In genomic region chr15:12689716-12690381, GRCm38 (mm10) we compare ENCODE assay signal across 17 mouse cellular contexts. TPM values are rescaled to one million over a fixed set of nuclear protein-coding genes. Genes with fewer than 3 reads are reported as not detected.
DNase-seq lines count a peak whose midpoint lies in the region; ATAC-seq and TF ChIP-seq lines count a peak whose summit lies in the region.
"Had no signal": no experiment of that assay in that cellular context is flagged by ENCODE, and none has a peak within 500 bp of the region (broad histone marks: within the 10 kb centered on the region; RNA-seq: fewer than 3 reads in every experiment).

No protein-coding gene starts in this region.

- peak; percentile 32 for DNase-seq in gastrocnemius, adult 18-20 months (ENCODE audit: low spot score)
- no peak for DNase-seq in gastrocnemius, adult 8-10 months (ENCODE audit: low spot score in 2 of 2)
- DNase-seq in lung, embryonic 14.5 days: peak; percentile 14
- no peak for DNase-seq in lung, postnatal 10 days
- DNase-seq in ES-E14 (ENCODE audit: low read depth, low spot score): peak; percentile 66
- DNase-seq in layer of hippocampus, adult 8-10 months (ENCODE audit: low spot score in 2 of 2): no peak
- DNase-seq in heart, adult 9 months (ENCODE audit: low spot score in 2 of 2): no peak
- DNase-seq: cerebellum, adult 9-10 months; gastrocnemius, postnatal 10 days; kidney, adult 11 months; lung, postnatal 14 days; spleen, adult 18-20 months; thymus, postnatal 36 days had no signal

- no peaks in the 10 kb centered on the region for H3K36me3 ChIP-seq in lung, embryonic 14.5 days (ENCODE audit: insufficient read depth)
- no peaks in the 10 kb centered on the region for H3K36me3 ChIP-seq in ES-E14 (ENCODE audit: control insufficient read depth, insufficient read depth, low read length, poor library complexity, severe bottlenecking)
- H3K36me3 ChIP-seq: embryonic facial prominence, embryonic 13.5 days had no signal

- peak; percentile 29; the same call in 1 of the 2 replicates for TF ChIP-seq CTCF in lung, embryonic 14.5 days (IDR thresholded peaks at IDR 0.05; ENCODE audit: low read depth)
- 0 out of 2 replicates have a peak, but pooled peaks have one; percentile 28 for TF ChIP-seq CTCF in cortical plate, adult 2 months (IDR thresholded peaks at IDR 0.05; ENCODE audit: extremely low read depth, insufficient read depth, low read length)

- no peaks in the 10 kb centered on the region for H3K9me3 ChIP-seq in lung, embryonic 14.5 days (ENCODE audit: low read depth, low read length)
- H3K9me3 ChIP-seq in ES-E14 (ENCODE audit: control insufficient read depth, insufficient read depth, low read depth, low read length): no peaks in the 10 kb centered on the region
- H3K9me3 ChIP-seq: embryonic facial prominence, embryonic 13.5 days had no signal

- TF ChIP-seq POLR2A in cortical plate, adult 2 months (IDR thresholded peaks at IDR 0.05; ENCODE audit: extremely low read depth, insufficient read depth, low read length): no peak

- in situ Hi-C loops in ES-E14 (cut with MboI; ENCODE audit: low sequenced_read_pairs in 2 of 2, unreplicated experiment in 2 of 2): no loop called here

- no peak overlapping the region for H3K4me2 ChIP-seq in lung, embryonic 14.5 days
- H3K4me2 ChIP-seq: embryonic facial prominence, embryonic 13.5 days had no signal

- ATAC-seq in lung, embryonic 14.5 days (ENCODE audit: insufficient read depth): peak; percentile 41; the same call in 1 of the 2 replicates
- ATAC-seq: activated CD4-positive, CD25-positive, alpha-beta regulatory T cell, adult 4 months; CD4-positive, CD25-positive, alpha-beta regulatory T cell, adult 4 months had no signal

- H3K4me3 ChIP-seq in lung, embryonic 14.5 days (ENCODE audit: low read depth, low read length): no peak overlapping the region
- H3K4me3 ChIP-seq in ES-E14 (ENCODE audit: insufficient read depth in 1 of 2, low read depth in 1 of 2, low read length in 2 of 2, poor library complexity in 1 of 2, severe bottlenecking in 1 of 2): no peak overlapping the region
- no peak overlapping the region for H3K4me3 ChIP-seq in cortical plate, adult 2 months (ENCODE audit: insufficient read depth, low read length)
- H3K4me3 ChIP-seq: embryonic facial prominence, embryonic 13.5 days had no signal

- no peaks in the 10 kb centered on the region for H3K27me3 ChIP-seq in lung, embryonic 14.5 days (ENCODE audit: insufficient read depth, low read length)
- H3K27me3 ChIP-seq: embryonic facial prominence, embryonic 13.5 days had no signal

- H3K4me1 ChIP-seq in lung, embryonic 14.5 days (ENCODE audit: insufficient read depth): no peaks in the 10 kb centered on the region
- H3K4me1 ChIP-seq in ES-E14 (ENCODE audit: control insufficient read depth in 2 of 2, insufficient read depth in 2 of 2, low read length in 2 of 2, poor library complexity in 1 of 2): no peaks in the 10 kb centered on the region
- H3K4me1 ChIP-seq in cortical plate, adult 2 months (ENCODE audit: control insufficient read depth, insufficient read depth, low read length): peaks cover 4% of the 10 kb centered on the region

- no peak overlapping the region for H3K9ac ChIP-seq in lung, embryonic 14.5 days
- no peak overlapping the region for H3K9ac ChIP-seq in ES-E14 (ENCODE audit: insufficient read depth, low read depth, low read length, poor library complexity, severe bottlenecking)
- H3K9ac ChIP-seq: embryonic facial prominence, embryonic 13.5 days had no signal

- WGBS in lung, embryonic 14.5 days: 64% methylated on average over 7 of the region's 7 CpGs

- H3K27ac ChIP-seq in lung, embryonic 14.5 days (ENCODE audit: low read depth): no peak overlapping the region
- no peak overlapping the region for H3K27ac ChIP-seq in ES-E14 (ENCODE audit: insufficient read depth, low read depth, low read length, poor library complexity, severe bottlenecking)
- no peak overlapping the region for H3K27ac ChIP-seq in cortical plate, adult 2 months (ENCODE audit: insufficient read depth, low read length)
- H3K27ac ChIP-seq: embryonic facial prominence, embryonic 13.5 days had no signal

TF ChIP-seq in ES-E14, 5 proteins besides CTCF, POLR2A, EP300 and RAD21:
- TF ChIP-seq CHD2 (IDR thresholded peaks at IDR 0.05; ENCODE audit: low read depth, low read length) (no peak), ZC3H11A (IDR thresholded peaks at IDR 0.05; ENCODE audit: borderline replicate concordance, low read depth, low read length) (peak; percentile 45; the same call in 1 of the 2 replicates)

RNA-seq across cellular contexts. Expression of gene Pdzd2, which starts 49.9 kb away (rescaled TPM):
- total RNA-seq in gastrocnemius, adult 18-20 months (2021): 10 to 100 TPM; 14.1 to 16.3 TPM
- total RNA-seq in gastrocnemius, adult 8-10 months (2022): 10 to 100 TPM; 12.9 to 17.2 (median 16.0) TPM
- 21.7 and 24.1 TPM in 2 replicates for polyA plus RNA-seq in lung, embryonic 14.5 days (2014; fragmentation: Nextera tagmentation; extraction: Ambion mirVana)
- total RNA-seq in ES-E14 (2012; rRNA removed): 6.3 and 8.0 TPM in 2 replicates
- 17.6 and 19.8 TPM in 2 replicates for polyA plus RNA-seq in cortical plate, adult 2 months (2012; rRNA removed)
- total RNA-seq in layer of hippocampus, adult 8-10 months (2022): 10 to 100 TPM; 45.8 to 56.3 (median 53.1) TPM

Comparison
In these comparisons a context has a peak if more than half of its experiments do, and no peak if none do; other contexts are left out.
1. DNase-seq: peak in gastrocnemius, adult 18-20 months (single experiment), lung, embryonic 14.5 days (single experiment) and ES-E14 (single experiment); none in gastrocnemius, adult 8-10 months (0 of 2), lung, postnatal 10 days (single experiment), layer of hippocampus, adult 8-10 months (0 of 2) and heart, adult 9 months (0 of 2).